Mouse (Mus musculus) cerebellum, adult 2 months (tissue): ENCODE data around the gene Fam20c. TPM values are rescaled to one million over a fixed set of nuclear protein-coding genes. Genes with fewer than 3 reads are reported as not detected.

Experiments
- DNase-seq, 2 experiments: peaks; one replicate each; pipeline ENCODE4 v3.0.0; 2021
- H3K27ac ChIP-seq: fragments of 200-500 bp; 2 replicates; pipeline ENCODE4 v1.5.1; 2012; ENCODE audit warnings: low read length, control low read depth, inconsistent platforms; ENCODE audit not compliant: insufficient read depth
- H3K27me3 ChIP-seq: fragments of 200-500 bp; 2 replicates; pipeline ENCODE4 v1.6.1; 2012; ENCODE audit warnings: inconsistent platforms, mild to moderate bottlenecking, low read length, moderate library complexity; ENCODE audit not compliant: control insufficient read depth, insufficient read depth
- H3K4me1 ChIP-seq: fragments of 200-500 bp; 2 replicates; pipeline ENCODE4 v1.6.1; 2011; ENCODE audit warnings: low read length; ENCODE audit not compliant: control insufficient read depth, insufficient read depth
- H3K4me3 ChIP-seq: fragments of 200-500 bp; replicated peaks from 2 replicates; pipeline ENCODE3; 2011; ENCODE audit warnings: mild to moderate bottlenecking, low read depth, low read length, control low read depth; ENCODE audit not compliant: insufficient read depth
- CTCF ChIP-seq: fragments of 200-500 bp; IDR thresholded peaks from 2 replicates; pipeline ENCODE4 v1.5.1; 2011; ENCODE audit warnings: low read depth, mild to moderate bottlenecking, control low read depth, low read length, moderate library complexity, borderline replicate concordance; ENCODE audit not compliant: insufficient read depth
- POLR2A ChIP-seq: fragments of 200-500 bp; IDR thresholded peaks from 2 replicates; pipeline ENCODE4 v1.6.1; 2011; ENCODE audit warnings: low read length, control low read depth, borderline replicate concordance; ENCODE audit not compliant: insufficient read depth
- whole genome bisulfite sequencing: fragments of 180-500 bp; shearing (Covaris S2); methylation state at CpG from one replicate; pipeline ENCODE4 v1.1.7; 2018; 5-methylcytosine and 5-hydroxymethylcytosine counted together
- polyA plus RNA-seq: library from polyadenylated mRNA; depleted of rRNA; stranded (reverse); fragments of >200 nt; gene quantifications from 2 replicates; pipeline ENCODE4 v1.2.3, GENCODE M21; 2012

Gene Fam20c
- polyA plus RNA-seq, 1 experiment = 32.9 TPM

DNA sequence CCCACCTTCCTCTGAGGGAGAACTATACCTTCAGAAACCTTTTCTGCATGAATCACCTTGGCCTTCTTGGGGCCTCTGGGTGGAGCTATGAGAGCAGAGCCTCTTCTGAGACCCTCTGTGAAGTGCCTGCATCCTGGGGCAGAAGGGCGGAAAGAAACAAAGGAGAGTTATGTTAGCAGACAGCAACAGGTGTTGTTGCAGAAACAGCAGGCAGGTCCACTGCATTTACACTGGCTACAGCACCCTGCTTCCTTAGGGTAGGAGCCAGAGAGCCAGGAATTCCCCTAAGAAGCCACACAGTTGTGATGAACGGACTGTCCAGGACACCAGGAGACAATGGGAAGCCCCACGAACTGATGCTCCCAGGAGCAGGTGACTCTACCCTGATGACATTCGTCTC lies 1.0 kb upstream of the Fam20c start:
- H3K4me1 ChIP-seq = peaks cover 12% of the 10 kb centered on the region
- no peak overlapping the region for H3K27ac ChIP-seq
- H3K27me3 ChIP-seq = no peaks in the 10 kb centered on the region
- WGBS = 92% methylated on average over 4 of the region's 4 CpGs
- TF ChIP-seq CTCF (no peak), POLR2A (no peak)
- no peak overlapping the region for H3K4me3 ChIP-seq
- no peak for DNase-seq

DNA sequence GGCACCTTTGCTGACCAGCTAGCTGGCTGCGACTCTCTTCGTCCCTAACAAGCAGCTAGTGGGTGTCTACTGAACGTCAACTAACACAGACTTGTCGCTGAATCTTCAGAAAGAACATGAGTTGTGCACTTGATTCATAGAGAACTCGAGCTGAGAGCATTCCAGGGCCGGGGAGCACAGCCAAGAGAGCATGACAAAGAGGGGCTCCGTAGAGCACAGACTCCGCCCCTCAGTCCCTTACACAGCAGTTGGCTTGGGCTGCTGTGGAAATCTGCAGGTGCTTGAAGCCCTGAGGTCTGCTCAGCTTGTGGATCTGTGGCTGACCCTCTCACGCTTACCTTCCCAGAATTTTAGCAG lies 390 bp upstream of the Fam20c start:
- Histone ChIP-seq H3K4me3 (no peak overlapping the region), H3K27ac (no peak overlapping the region), H3K27me3 (no peaks in the 10 kb centered on the region), H3K4me1 (peaks cover 14% of the 10 kb centered on the region)
- 37% methylated on average over 9 of the region's 9 CpGs for WGBS
- DNase-seq = no peak
- no peak for TF ChIP-seq POLR2A

GRCm38 (mm10) chr5:138755121-138755452 lies 773 bp downstream of the Fam20c start:
- H3K4me1 ChIP-seq = peaks cover 14% of the 10 kb centered on the region
- no peak for TF ChIP-seq CTCF
- TF ChIP-seq POLR2A = no peak
- under 1% methylated on average over 34 of the region's 34 CpGs for WGBS
- DNase-seq = no peak
- H3K27me3 ChIP-seq = no peaks in the 10 kb centered on the region
- H3K4me3 ChIP-seq = peak overlapping the region; percentile 63
- H3K27ac ChIP-seq = no peak overlapping the region

DNA sequence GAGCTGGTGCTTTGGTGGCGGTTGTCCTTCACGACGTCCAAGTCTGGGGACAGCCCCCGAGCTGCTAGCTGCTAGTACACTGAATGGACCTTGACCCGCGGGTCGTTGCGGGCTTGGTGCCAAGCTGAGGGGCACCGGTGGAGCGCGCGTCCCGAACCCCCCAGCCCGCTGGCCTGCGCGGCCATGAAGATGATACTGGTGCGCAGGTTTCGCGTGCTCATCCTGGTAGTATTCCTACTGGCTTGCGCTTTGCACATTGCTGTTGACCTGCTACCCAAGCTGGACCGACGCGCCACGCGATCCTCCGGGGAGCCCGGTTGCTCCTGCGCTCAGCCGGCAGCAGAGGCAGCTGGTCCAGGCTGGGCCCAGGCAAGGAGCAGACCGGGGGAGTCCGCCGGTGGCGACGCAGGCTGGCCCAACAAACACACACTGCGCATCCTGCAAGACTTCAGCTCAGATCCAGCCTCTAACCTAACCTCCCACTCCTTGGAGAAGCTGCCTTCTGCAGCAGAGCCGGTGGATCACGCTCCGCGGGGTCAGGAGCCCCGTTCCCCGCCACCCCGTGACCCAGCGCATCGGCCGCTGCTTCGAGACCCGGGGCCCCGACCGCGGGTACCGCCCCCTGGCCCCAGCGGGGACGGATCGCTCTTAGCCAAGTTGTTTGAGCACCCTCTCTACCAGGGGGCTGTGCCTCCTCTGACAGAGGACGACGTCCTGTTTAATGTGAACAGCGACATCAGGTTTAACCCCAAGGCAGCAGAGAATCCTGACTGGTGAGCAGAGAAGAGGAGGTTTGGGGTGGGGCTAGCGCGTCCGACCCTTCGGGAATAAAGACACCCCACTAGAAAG lies 1.4 kb downstream of the Fam20c start:
- peak overlapping the region; percentile 63 for H3K4me3 ChIP-seq
- no peaks in the 10 kb centered on the region for H3K27me3 ChIP-seq
- peak; percentile 18 to 29 for DNase-seq
- peaks cover 14% of the 10 kb centered on the region for H3K4me1 ChIP-seq
- under 1% methylated on average over 61 of the region's 61 CpGs for WGBS
- no peak overlapping the region for H3K27ac ChIP-seq
- no peak for TF ChIP-seq POLR2A
- TF ChIP-seq CTCF = no peak

DNA sequence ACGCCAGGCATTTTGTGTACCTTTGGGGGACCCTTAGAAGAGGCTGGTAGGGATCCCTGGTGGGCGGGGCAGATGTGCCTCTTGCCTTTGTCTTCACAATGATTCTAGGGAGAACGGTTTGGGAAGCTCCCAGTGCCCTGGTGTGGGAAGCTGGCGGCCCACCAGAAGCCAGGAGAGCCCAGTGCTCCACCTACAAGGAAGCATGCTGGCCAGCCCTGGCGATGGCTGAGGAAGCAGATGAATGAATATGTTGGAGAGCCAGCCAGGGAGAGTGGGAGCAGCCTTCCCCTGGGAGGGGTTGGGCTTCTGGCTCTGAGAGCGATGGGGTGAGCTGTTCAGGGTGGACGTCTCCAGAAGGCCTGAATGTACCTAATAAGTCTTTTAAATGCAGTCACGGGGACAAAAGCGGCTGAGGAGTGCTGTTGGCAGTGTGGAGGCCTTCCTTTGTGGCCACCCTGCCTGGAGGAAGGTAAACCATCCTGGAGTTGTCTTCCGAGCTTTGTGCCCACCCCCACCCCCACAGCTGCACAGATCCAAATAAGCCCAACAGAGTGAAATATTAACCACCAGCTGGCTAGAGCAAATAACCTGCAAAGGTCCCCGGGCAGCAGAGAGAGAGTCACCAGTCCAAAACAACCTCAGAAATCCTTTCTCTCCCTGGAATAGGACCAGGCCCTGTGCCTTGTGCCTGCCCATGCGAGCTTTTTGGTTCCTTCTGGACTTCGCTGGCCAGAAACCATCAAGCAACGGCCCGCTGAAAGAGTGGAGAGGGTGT lies 2.2 kb downstream of the Fam20c start:
- TF ChIP-seq CTCF (no peak), POLR2A (no peak)
- 15% methylated on average over 15 of the region's 15 CpGs for WGBS
- Histone ChIP-seq H3K4me1 (peaks cover 14% of the 10 kb centered on the region), H3K4me3 (peak overlapping the region; percentile 63), H3K27me3 (no peaks in the 10 kb centered on the region), H3K27ac (no peak overlapping the region)
- peak; percentile 45 to 60 for DNase-seq

GRCm38 (mm10) chr5:138757135-138757534 lies 2.8 kb downstream of the Fam20c start:
- H3K4me1 ChIP-seq = peaks cover 14% of the 10 kb centered on the region
- 87% methylated on average over 6 of the region's 6 CpGs for WGBS
- TF ChIP-seq POLR2A (no peak), CTCF (no peak)
- no peak overlapping the region for H3K27ac ChIP-seq
- H3K27me3 ChIP-seq = no peaks in the 10 kb centered on the region
- peak overlapping the region; percentile 10 for H3K4me3 ChIP-seq
- DNase-seq = no peak

GRCm38 (mm10) chr5:138757616-138758015 lies 3.3 kb downstream of the Fam20c start:
- H3K27me3 ChIP-seq = no peaks in the 10 kb centered on the region
- H3K27ac ChIP-seq = no peak overlapping the region
- H3K4me1 ChIP-seq = peaks cover 14% of the 10 kb centered on the region
- TF ChIP-seq POLR2A = no peak
- no peak for DNase-seq
- H3K4me3 ChIP-seq = no peak overlapping the region
- 94% methylated on average over 12 of the region's 12 CpGs for WGBS

GRCm38 (mm10) chr5:138758533-138758932 lies 4.2 kb downstream of the Fam20c start:
- Histone ChIP-seq H3K4me3 (no peak overlapping the region), H3K4me1 (peaks cover 14% of the 10 kb centered on the region), H3K27me3 (no peaks in the 10 kb centered on the region), H3K27ac (no peak overlapping the region)
- TF ChIP-seq CTCF (no peak), POLR2A (no peak)
- no peak for DNase-seq
- 89% methylated on average over 3 of the region's 3 CpGs for WGBS
